In the genomic region with DNA sequence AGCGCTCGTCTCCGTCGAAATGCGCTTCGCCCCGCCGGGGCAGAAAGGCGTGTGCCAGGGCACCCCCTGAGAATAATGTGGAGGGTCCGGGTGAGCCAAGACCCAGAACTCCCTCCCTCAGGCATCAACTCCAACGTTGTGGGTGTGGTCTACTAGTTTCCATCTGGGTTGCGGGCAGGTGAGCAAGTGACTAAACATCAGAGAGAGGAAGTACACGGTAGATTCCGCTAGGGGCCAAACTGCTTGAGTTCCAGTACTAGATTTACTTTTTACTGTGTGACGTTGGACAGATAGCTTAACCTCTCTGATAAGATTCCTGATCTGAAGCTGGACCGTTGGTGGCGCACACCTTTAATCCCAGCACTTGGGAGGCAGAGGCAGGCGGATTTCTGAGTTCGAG, we compare ENCODE assay signal across 8 mouse cellular contexts. TPM values are rescaled to one million over a fixed set of nuclear protein-coding genes. Genes with fewer than 3 reads are reported as not detected.
A peak's percentile ranks its signal among the peaks of the same experiment; 100 is the strongest.
DNase-seq lines count a peak whose midpoint lies in the region; ATAC-seq and TF ChIP-seq lines count a peak whose summit lies in the region.

No protein-coding gene starts in this region.

- no peak for TF ChIP-seq CTCF in hindbrain, postnatal 0 days (IDR thresholded peaks at IDR 0.05; ENCODE audit: low read depth)

- DNase-seq in kidney, postnatal 4 days: no peak
- DNase-seq in WW6 (ENCODE audit: low read depth, low spot score): peak; percentile 82
- DNase-seq in hindbrain, postnatal 0 days (ENCODE audit: low spot score): no peak
- no peak for DNase-seq in adrenal gland, adult 2 months
- no peak for DNase-seq in spleen, postnatal 36 days (ENCODE audit: low spot score in 2 of 2)

- peaks cover 63% of the 10 kb centered on the region for H3K27me3 ChIP-seq in kidney, embryonic 15.5 days
- H3K27me3 ChIP-seq in hindbrain, postnatal 0 days (ENCODE audit: insufficient read depth, low read length): peaks cover 26% of the 10 kb centered on the region
- H3K27me3 ChIP-seq in midbrain, embryonic 16.5 days (ENCODE audit: control insufficient read depth, insufficient read depth, low read depth, low read length): peaks cover 43% of the 10 kb centered on the region

- no peak overlapping the region for H3K9ac ChIP-seq in kidney, embryonic 15.5 days
- H3K9ac ChIP-seq in hindbrain, postnatal 0 days (replicated peaks; ENCODE audit: low read length): no peak overlapping the region
- 0 out of 2 replicates have a peak overlapping the region, but pooled peaks have one; percentile 31 for H3K9ac ChIP-seq in midbrain, embryonic 16.5 days (ENCODE audit: low read depth, low read length)

- no peaks in the 10 kb centered on the region for H3K36me3 ChIP-seq in kidney, embryonic 15.5 days
- no peaks in the 10 kb centered on the region for H3K36me3 ChIP-seq in hindbrain, postnatal 0 days (ENCODE audit: insufficient read depth, low read length)
- H3K36me3 ChIP-seq in midbrain, embryonic 16.5 days (ENCODE audit: control insufficient read depth, insufficient read depth, low read length): no peaks in the 10 kb centered on the region

- ATAC-seq in kidney, embryonic 15.5 days (replicated peaks; ENCODE audit: low FRiP score): no peak
- no peak for ATAC-seq in hindbrain, postnatal 0 days
- ATAC-seq in midbrain, embryonic 16.5 days: no peak
- no peak for ATAC-seq in activated CD4-positive, CD25-positive, alpha-beta regulatory T cell, adult 4 months

- peak overlapping the region; percentile 29 for H3K4me3 ChIP-seq in kidney, embryonic 15.5 days (replicated peaks)
- peak overlapping the region; percentile 11 for H3K4me3 ChIP-seq in hindbrain, postnatal 0 days (ENCODE audit: low read length)
- H3K4me3 ChIP-seq in midbrain, embryonic 16.5 days (ENCODE audit: low read depth, low read length): peak overlapping the region; percentile 19

- no peak overlapping the region for H3K27ac ChIP-seq in kidney, embryonic 15.5 days
- H3K27ac ChIP-seq in hindbrain, postnatal 0 days: no peak overlapping the region
- H3K27ac ChIP-seq in midbrain, embryonic 16.5 days (ENCODE audit: low read length): no peak overlapping the region

- WGBS in kidney, embryonic 15.5 days: 27% methylated on average over 19 of the region's 19 CpGs
- WGBS in hindbrain, postnatal 0 days: 33% methylated on average over 19 of the region's 19 CpGs
- WGBS in midbrain, embryonic 16.5 days: 33% methylated on average over 19 of the region's 19 CpGs

- peaks cover 44% of the 10 kb centered on the region for H3K4me1 ChIP-seq in kidney, embryonic 15.5 days
- H3K4me1 ChIP-seq in hindbrain, postnatal 0 days (ENCODE audit: insufficient read depth, low read length): 0 out of 2 replicates have a peak, but pooled peaks cover 3% of the 10 kb centered on the region
- peaks cover 12% of the 10 kb centered on the region; the same call in 1 of the 2 replicates for H3K4me1 ChIP-seq in midbrain, embryonic 16.5 days (ENCODE audit: control insufficient read depth, insufficient read depth, low read length)

- H3K4me2 ChIP-seq in kidney, embryonic 15.5 days: peak overlapping the region; percentile 53
- H3K4me2 ChIP-seq in hindbrain, postnatal 0 days (ENCODE audit: low read depth, low read length): peak overlapping the region; percentile 49
- H3K4me2 ChIP-seq in midbrain, embryonic 16.5 days (ENCODE audit: low read length): peak overlapping the region; percentile 37

- H3K9me3 ChIP-seq in kidney, embryonic 15.5 days (replicated peaks): no peaks in the 10 kb centered on the region
- H3K9me3 ChIP-seq in hindbrain, postnatal 0 days (ENCODE audit: low read length): no peaks in the 10 kb centered on the region
- no peaks in the 10 kb centered on the region for H3K9me3 ChIP-seq in midbrain, embryonic 16.5 days (replicated peaks; ENCODE audit: control insufficient read depth, low read length, poor library complexity, severe bottlenecking)

RNA-seq across cellular contexts. Expression of a gene that starts 7.5 kb away (rescaled TPM):
- polyA plus RNA-seq in kidney, embryonic 15.5 days (2015; fragmentation: Nextera tagmentation; extraction: Ambion mirVana): 0.35 TPM in 1 of 2 replicates, not detected in the other
- total RNA-seq in hindbrain, postnatal 0 days (2014; rRNA removed): 0.37 and 4.8 TPM in 2 replicates
- polyA plus RNA-seq in hindbrain, postnatal 0 days (2015; fragmentation: Nextera tagmentation; extraction: Ambion mirVana): 0.65 and 1.4 TPM in 2 replicates
- polyA plus RNA-seq in midbrain, embryonic 16.5 days (2015; fragmentation: Nextera tagmentation; extraction: Ambion mirVana): 0.57 and 0.64 TPM in 2 replicates
- polyA plus RNA-seq in activated CD4-positive, CD25-positive, alpha-beta regulatory T cell, adult 4 months (2017; shearing (Covaris generic)): under 1 TPM; 0.71 to 0.92 TPM
- under 1 TPM in 1 of 2 experiments, not detected in 1; 0.61 TPM for total RNA-seq in adrenal gland, adult 2 months (2021)
- polyA plus RNA-seq in adrenal gland, adult 2 months (2012; rRNA removed): 0.79 and 1.3 TPM in 2 replicates

RNA-seq across cellular contexts. Expression of a gene that starts 15.7 kb away (rescaled TPM):
- not detected in 2 replicates for polyA plus RNA-seq in kidney, embryonic 15.5 days (2015; fragmentation: Nextera tagmentation; extraction: Ambion mirVana)
- 0.14 and 1.0 TPM in 2 replicates for total RNA-seq in hindbrain, postnatal 0 days (2014; rRNA removed)
- 0.69 and 1.4 TPM in 2 replicates for polyA plus RNA-seq in hindbrain, postnatal 0 days (2015; fragmentation: Nextera tagmentation; extraction: Ambion mirVana)
- 0.44 and 0.61 TPM in 2 replicates for polyA plus RNA-seq in midbrain, embryonic 16.5 days (2015; fragmentation: Nextera tagmentation; extraction: Ambion mirVana)
- polyA plus RNA-seq in activated CD4-positive, CD25-positive, alpha-beta regulatory T cell, adult 4 months (2017; shearing (Covaris generic)): not detected
- not detected for total RNA-seq in adrenal gland, adult 2 months (2021)
- polyA plus RNA-seq in adrenal gland, adult 2 months (2012; rRNA removed): not detected in 2 replicates

RNA-seq across cellular contexts. Expression of a gene that starts 17.9 kb away (rescaled TPM):
- 1.3 and 1.4 TPM in 2 replicates for polyA plus RNA-seq in kidney, embryonic 15.5 days (2015; fragmentation: Nextera tagmentation; extraction: Ambion mirVana)
- total RNA-seq in hindbrain, postnatal 0 days (2014; rRNA removed): 8.7 and 9.1 TPM in 2 replicates
- 2.4 and 2.6 TPM in 2 replicates for polyA plus RNA-seq in hindbrain, postnatal 0 days (2015; fragmentation: Nextera tagmentation; extraction: Ambion mirVana)
- polyA plus RNA-seq in midbrain, embryonic 16.5 days (2015; fragmentation: Nextera tagmentation; extraction: Ambion mirVana): 2.6 and 2.7 TPM in 2 replicates
- polyA plus RNA-seq in activated CD4-positive, CD25-positive, alpha-beta regulatory T cell, adult 4 months (2017; shearing (Covaris generic)): not detected
- total RNA-seq in adrenal gland, adult 2 months (2021): 10 to 100 TPM in 1 of 2 experiments, 1 to 10 TPM in 1; 8.7 to 22.6 TPM
- 24.2 and 27.2 TPM in 2 replicates for polyA plus RNA-seq in adrenal gland, adult 2 months (2012; rRNA removed)

RNA-seq across cellular contexts. Expression of a gene that starts 27.9 kb away (rescaled TPM):
- 13.6 and 17.1 TPM in 2 replicates for polyA plus RNA-seq in kidney, embryonic 15.5 days (2015; fragmentation: Nextera tagmentation; extraction: Ambion mirVana)
- total RNA-seq in hindbrain, postnatal 0 days (2014; rRNA removed): 14.4 and 22.3 TPM in 2 replicates
- polyA plus RNA-seq in hindbrain, postnatal 0 days (2015; fragmentation: Nextera tagmentation; extraction: Ambion mirVana): 13.2 and 13.6 TPM in 2 replicates
- polyA plus RNA-seq in midbrain, embryonic 16.5 days (2015; fragmentation: Nextera tagmentation; extraction: Ambion mirVana): 10.9 and 13.0 TPM in 2 replicates
- 10 to 100 TPM; 10.8 to 12.5 TPM for polyA plus RNA-seq in activated CD4-positive, CD25-positive, alpha-beta regulatory T cell, adult 4 months (2017; shearing (Covaris generic))
- 10 to 100 TPM; 56.8 to 77.7 TPM for total RNA-seq in adrenal gland, adult 2 months (2021)
- 2.5 and 3.4 TPM in 2 replicates for polyA plus RNA-seq in adrenal gland, adult 2 months (2012; rRNA removed)

RNA-seq across cellular contexts. Expression of a gene that starts 36.1 kb away (rescaled TPM):
- polyA plus RNA-seq in kidney, embryonic 15.5 days (2015; fragmentation: Nextera tagmentation; extraction: Ambion mirVana): 1.0 and 1.6 TPM in 2 replicates
- 122 and 128 TPM in 2 replicates for total RNA-seq in hindbrain, postnatal 0 days (2014; rRNA removed)
- 42.2 and 44.6 TPM in 2 replicates for polyA plus RNA-seq in hindbrain, postnatal 0 days (2015; fragmentation: Nextera tagmentation; extraction: Ambion mirVana)
- polyA plus RNA-seq in midbrain, embryonic 16.5 days (2015; fragmentation: Nextera tagmentation; extraction: Ambion mirVana): 32.9 and 38.2 TPM in 2 replicates
- not detected for polyA plus RNA-seq in activated CD4-positive, CD25-positive, alpha-beta regulatory T cell, adult 4 months (2017; shearing (Covaris generic))
- total RNA-seq in adrenal gland, adult 2 months (2021): 10 to 100 TPM in 1 of 2 experiments, 1 to 10 TPM in 1; 8.6 to 14.3 TPM
- 20.1 and 25.5 TPM in 2 replicates for polyA plus RNA-seq in adrenal gland, adult 2 months (2012; rRNA removed)
